Mouse (Mus musculus) liver, embryonic 16.5 days (tissue): ENCODE data around the gene Kansl3. TPM values are rescaled to one million over a fixed set of nuclear protein-coding genes. Genes with fewer than 3 reads are reported as not detected.

Experiments used
- ATAC-seq: fragments of 200-750 bp; cut with Nextera tagmentation; 2 replicates; pipeline ENCODE4 v1.8.0; 2017; ENCODE audit warnings: low read depth, mild to moderate bottlenecking, moderate number of reproducible peaks, moderate library complexity
- H3K27ac ChIP-seq: fragments of 300-500 bp; sonication (generic); 2 replicates; pipeline ENCODE4 v1.5.1; 2014; ENCODE audit warnings: mild to moderate bottlenecking, low read length
- H3K27me3 ChIP-seq: fragments of 300-500 bp; sonication (generic); 2 replicates; pipeline ENCODE4 v1.6.1; 2014; ENCODE audit warnings: low read depth, low read length, mixed read lengths; ENCODE audit not compliant: control insufficient read depth, insufficient read depth
- H3K36me3 ChIP-seq: fragments of 300-500 bp; sonication (generic); 2 replicates; pipeline ENCODE4 v1.6.1; 2014; ENCODE audit warnings: mild to moderate bottlenecking; ENCODE audit not compliant: control insufficient read depth, insufficient read depth
- H3K4me1 ChIP-seq: fragments of 300-500 bp; sonication (generic); 2 replicates; pipeline ENCODE4 v1.6.1; 2014; ENCODE audit warnings: low read depth, low read length, mixed read lengths; ENCODE audit not compliant: control insufficient read depth
- H3K4me2 ChIP-seq: fragments of 300-500 bp; sonication (generic); 2 replicates; pipeline ENCODE4 v1.6.1; 2014; ENCODE audit warnings: low read depth, low read length, mixed read lengths
- H3K4me3 ChIP-seq: fragments of 300-500 bp; sonication (generic); 2 replicates; pipeline ENCODE4 v1.5.1; 2014; ENCODE audit warnings: low read depth, mild to moderate bottlenecking, low read length
- H3K9ac ChIP-seq: fragments of 300-500 bp; sonication (generic); 2 replicates; pipeline ENCODE4 v1.6.1; 2014; ENCODE audit warnings: low read depth, low read length
- H3K9me3 ChIP-seq: fragments of 300-500 bp; sonication (generic); replicated peaks from 2 replicates; pipeline ENCODE4 v1.6.1; 2016; ENCODE audit warnings: low read length; ENCODE audit not compliant: control insufficient read depth
- WGBS: fragments of 180-500 bp; shearing (Covaris S2); extraction: QIAGEN DNeasy Blood & Tissue Kit; methylation state at CpG from one replicate; pipeline ENCODE4 v1.1.7; 2014; ENCODE audit not compliant: insufficient replicate concordance; 5-methylcytosine and 5-hydroxymethylcytosine counted together
- polyA plus RNA-seq: library from polyadenylated mRNA; unstranded; fragments of >200 nt; fragmentation: Nextera tagmentation; extraction: Ambion mirVana; gene quantifications from 2 replicates; pipeline ENCODE4 v1.2.1, GENCODE M21; 2015

Gene Kansl3
- polyA plus RNA-seq, 1 experiment from 2014 or later: 12.2 TPM

DNA sequence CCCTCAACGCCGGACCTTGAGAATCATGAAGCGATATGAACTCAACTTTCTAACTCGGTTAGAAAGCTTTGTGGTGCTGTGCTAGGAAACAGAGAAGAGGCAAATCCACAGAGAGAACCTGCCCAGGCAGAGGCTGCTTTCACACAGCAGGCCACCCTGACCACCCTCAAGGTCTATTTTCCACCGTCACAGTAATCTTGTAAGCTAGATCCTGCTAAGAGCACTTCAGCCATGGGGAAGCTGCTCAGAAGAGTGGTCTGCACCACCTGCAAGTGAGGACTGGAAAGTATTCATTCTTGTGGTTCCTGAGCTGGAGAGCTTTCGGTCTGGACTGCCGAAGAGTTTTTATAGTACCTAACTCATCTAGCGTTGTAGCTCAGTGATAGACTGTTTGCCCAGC lies 66.7 kb downstream of the Kansl3 start:
- no peak for ATAC-seq
- H3K9ac ChIP-seq: no peak overlapping the region
- H3K4me3 ChIP-seq: no peak overlapping the region
- no peaks in the 10 kb centered on the region; the same call in 1 of the 2 replicates for H3K4me1 ChIP-seq
- H3K27ac ChIP-seq: no peak overlapping the region
- H3K36me3 ChIP-seq: no peaks in the 10 kb centered on the region
- WGBS: 66% methylated on average over 8 of the region's 8 CpGs
- no peaks in the 10 kb centered on the region for H3K9me3 ChIP-seq
- no peak overlapping the region for H3K4me2 ChIP-seq
- peaks cover 48% of the 10 kb centered on the region for H3K27me3 ChIP-seq

DNA sequence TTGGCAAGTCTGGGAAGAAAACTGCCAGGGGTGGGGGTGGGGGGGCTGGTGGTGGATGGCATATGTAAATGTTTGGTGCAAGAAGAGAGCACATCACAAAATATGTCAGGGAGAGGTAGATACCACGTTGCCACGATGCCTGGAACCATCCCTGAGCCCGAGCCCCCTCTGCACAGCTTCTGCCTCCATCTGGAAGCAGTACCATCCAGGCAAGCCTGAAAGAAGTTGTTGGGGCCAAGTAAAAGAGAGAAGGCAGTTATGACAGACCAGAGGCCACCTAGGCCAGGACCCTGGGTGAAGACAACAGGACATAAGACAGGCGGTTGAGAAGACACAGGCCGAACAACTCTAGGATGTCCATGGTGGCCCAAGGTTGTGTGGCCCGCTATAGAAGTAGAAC lies 68.5 kb downstream of the Kansl3 start:
- no peak overlapping the region for H3K4me2 ChIP-seq
- no peaks in the 10 kb centered on the region for H3K36me3 ChIP-seq
- no peak overlapping the region for H3K27ac ChIP-seq
- WGBS: 71% methylated on average over 6 of the region's 6 CpGs
- H3K9ac ChIP-seq: no peak overlapping the region
- no peaks in the 10 kb centered on the region for H3K9me3 ChIP-seq
- ATAC-seq: no peak
- no peak overlapping the region for H3K4me3 ChIP-seq
- peaks cover 48% of the 10 kb centered on the region for H3K27me3 ChIP-seq
- no peaks in the 10 kb centered on the region; the same call in 1 of the 2 replicates for H3K4me1 ChIP-seq

DNA sequence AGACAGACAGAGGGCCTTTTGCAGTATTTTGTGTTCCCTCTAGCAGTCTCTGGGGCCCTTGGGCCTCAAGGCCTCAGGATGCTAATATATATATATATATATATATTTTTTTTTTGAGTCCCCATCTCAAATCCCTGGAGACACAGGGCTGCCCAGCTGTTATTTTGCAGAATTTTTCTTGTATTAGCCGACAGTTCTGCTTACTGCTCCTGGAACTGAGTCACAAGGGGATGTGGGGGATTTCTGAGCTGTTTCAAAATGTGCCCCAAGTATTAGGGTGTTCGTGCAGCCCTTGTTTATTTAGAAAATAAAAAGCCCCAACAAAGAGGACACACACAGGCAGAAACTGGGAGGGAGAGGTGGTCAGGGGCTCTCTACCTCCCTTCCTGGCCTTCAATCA lies 69.3 kb downstream of the Kansl3 start:
- Histone ChIP-seq H3K9me3 (no peaks in the 10 kb centered on the region), H3K4me1 (no peaks in the 10 kb centered on the region; the same call in 1 of the 2 replicates), H3K4me3 (no peak overlapping the region), H3K27me3 (peaks cover 48% of the 10 kb centered on the region), H3K27ac (no peak overlapping the region; the same call in 1 of the 2 replicates), H3K36me3 (no peaks in the 10 kb centered on the region), H3K4me2 (no peak overlapping the region), H3K9ac (no peak overlapping the region)
- no peak for ATAC-seq
- WGBS: 34% methylated on average over 2 of the region's 2 CpGs

DNA sequence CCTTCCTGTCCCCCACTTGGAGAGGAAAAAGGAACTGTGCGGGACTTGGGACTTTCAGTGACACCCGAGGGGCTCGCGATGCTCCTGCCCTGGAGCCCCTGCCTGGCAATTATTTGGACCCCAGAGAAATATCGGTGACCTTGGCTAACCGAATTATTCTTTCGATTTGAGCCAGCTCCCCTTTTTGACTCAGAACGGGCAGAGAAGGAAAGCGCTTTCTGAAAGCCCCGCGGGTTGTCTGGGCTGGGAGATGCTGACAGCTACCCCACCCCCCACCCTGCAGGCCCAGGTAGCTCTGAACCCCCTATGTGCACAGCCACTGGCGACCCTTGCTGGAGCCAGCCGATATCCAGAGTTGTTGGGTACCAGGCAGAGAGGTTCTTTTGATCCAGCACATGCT lies 69.9 kb downstream of the Kansl3 start:
- H3K4me3 ChIP-seq: no peak overlapping the region
- peaks cover 45% of the 10 kb centered on the region for H3K27me3 ChIP-seq
- no peak overlapping the region for H3K4me2 ChIP-seq
- no peaks in the 10 kb centered on the region for H3K36me3 ChIP-seq
- no peaks in the 10 kb centered on the region; the same call in 1 of the 2 replicates for H3K4me1 ChIP-seq
- WGBS: 29% methylated on average over 13 of the region's 13 CpGs
- H3K9me3 ChIP-seq: no peaks in the 10 kb centered on the region
- no peak overlapping the region for H3K9ac ChIP-seq
- ATAC-seq: no peak
- no peak overlapping the region for H3K27ac ChIP-seq

DNA sequence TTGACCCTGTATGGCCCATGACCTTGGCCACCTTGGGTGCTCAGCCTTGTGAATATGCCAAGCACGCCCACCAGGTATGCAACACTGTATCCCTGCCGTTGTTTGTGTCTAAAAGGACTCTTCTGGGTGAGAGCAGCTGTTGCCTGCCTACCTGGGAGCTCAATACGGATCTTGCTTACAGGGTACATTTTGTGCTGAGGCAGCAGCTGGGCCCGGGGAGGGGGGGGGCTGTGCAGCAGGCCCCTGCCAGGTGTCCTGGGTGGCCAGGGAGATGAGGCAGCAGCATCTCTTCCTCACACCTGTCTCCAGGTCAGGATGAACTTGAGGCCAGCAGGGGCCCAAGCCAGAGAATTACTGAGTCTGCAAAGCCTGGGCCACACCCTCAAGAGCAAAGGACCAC lies 70.9 kb downstream of the Kansl3 start:
- Histone ChIP-seq H3K4me3 (no peak overlapping the region), H3K9me3 (no peaks in the 10 kb centered on the region), H3K4me1 (no peaks in the 10 kb centered on the region; the same call in 1 of the 2 replicates), H3K27ac (no peak overlapping the region), H3K4me2 (no peak overlapping the region), H3K27me3 (peaks cover 36% of the 10 kb centered on the region), H3K9ac (no peak overlapping the region), H3K36me3 (no peaks in the 10 kb centered on the region)
- ATAC-seq: no peak
- 48% methylated on average over 4 of the region's 4 CpGs for WGBS

DNA sequence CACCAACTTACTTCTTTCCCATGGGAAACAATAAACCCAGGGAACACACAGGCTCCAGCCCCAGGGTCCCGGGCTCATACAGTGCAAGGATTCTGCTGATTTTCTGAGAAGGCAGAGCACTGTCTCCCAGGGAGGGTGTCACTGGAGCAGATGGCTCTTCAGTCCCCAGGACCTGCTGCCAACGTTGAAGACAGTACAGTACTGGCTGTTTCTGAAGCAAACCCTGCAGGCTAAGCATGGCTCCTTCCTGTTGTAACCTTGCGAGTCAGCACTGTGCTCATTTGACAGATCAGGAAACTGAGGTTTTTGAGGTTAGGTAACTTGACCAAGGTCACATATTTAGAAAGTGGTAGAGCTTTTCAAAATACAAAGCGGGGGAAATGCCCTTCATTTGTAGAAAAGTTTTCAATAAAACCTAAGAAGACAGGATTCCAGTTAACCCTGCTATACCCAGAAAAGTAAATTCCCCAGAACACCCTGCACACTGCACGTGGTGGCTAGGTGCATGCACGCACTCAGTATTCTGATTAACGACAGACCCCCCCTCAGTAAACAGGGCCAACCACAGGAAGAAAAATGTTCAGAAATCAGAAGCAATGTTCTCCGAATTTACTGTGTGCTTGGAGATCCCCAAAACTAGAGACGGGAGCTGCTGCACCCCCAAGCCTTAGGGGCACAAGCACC lies 72.4 kb downstream of the Kansl3 start:
- Histone ChIP-seq H3K9ac (no peak overlapping the region), H3K9me3 (no peaks in the 10 kb centered on the region), H3K4me3 (no peak overlapping the region), H3K27ac (no peak overlapping the region), H3K27me3 (peaks cover 33% of the 10 kb centered on the region), H3K4me1 (no peaks in the 10 kb centered on the region), H3K36me3 (no peaks in the 10 kb centered on the region), H3K4me2 (no peak overlapping the region; the same call in 1 of the 2 replicates)
- no peak for ATAC-seq
- 13% methylated on average over 9 of the region's 9 CpGs for WGBS

DNA sequence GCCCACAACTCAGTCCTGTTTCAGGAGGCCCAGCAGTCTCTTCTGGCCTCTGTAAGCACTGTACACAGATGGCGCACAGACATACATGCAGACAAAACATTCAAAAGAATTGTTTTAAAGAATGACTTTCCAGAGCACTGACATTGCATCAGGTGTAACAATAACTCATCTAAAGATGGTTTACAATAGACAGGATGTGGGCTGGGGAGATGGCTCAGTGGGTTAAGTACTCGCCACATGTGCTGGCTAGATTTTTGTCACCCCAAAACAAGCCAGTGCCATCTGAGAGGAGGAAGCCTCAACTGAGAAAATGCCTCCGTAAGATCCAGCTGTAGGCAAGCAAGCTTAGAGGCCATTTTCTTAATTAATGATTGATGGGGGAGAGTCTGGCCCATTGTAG lies 74.6 kb downstream of the Kansl3 start:
- no peak for ATAC-seq
- H3K4me3 ChIP-seq: no peak overlapping the region
- WGBS: 51% methylated on average over 3 of the region's 3 CpGs
- no peaks in the 10 kb centered on the region for H3K4me1 ChIP-seq
- H3K9me3 ChIP-seq: no peaks in the 10 kb centered on the region
- H3K9ac ChIP-seq: no peak overlapping the region
- H3K4me2 ChIP-seq: no peak overlapping the region
- H3K27ac ChIP-seq: no peak overlapping the region
- no peaks in the 10 kb centered on the region for H3K36me3 ChIP-seq
- H3K27me3 ChIP-seq: peaks cover 14% of the 10 kb centered on the region

DNA sequence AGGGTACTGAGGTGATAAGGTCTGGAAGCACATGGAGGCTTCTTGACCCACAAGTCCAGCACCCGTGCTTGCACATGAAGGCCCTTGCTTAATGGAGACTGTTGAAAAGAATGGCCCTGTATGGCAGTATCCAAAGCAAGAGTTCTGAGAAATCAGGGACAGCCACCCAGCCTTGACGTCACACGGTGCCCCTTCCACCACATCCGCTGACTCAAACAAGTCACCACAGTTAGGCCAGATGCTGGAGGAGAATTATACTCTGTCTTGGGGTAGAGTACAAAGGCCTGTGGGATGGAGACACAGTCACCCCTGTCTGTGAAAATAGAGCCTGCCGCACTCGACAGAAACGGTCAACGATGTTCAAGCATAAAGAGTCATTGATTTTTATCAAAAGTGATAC lies 75.5 kb downstream of the Kansl3 start:
- ATAC-seq: no peak
- Histone ChIP-seq H3K27me3 (peaks cover 5% of the 10 kb centered on the region), H3K4me2 (no peak overlapping the region), H3K9ac (no peak overlapping the region), H3K9me3 (no peaks in the 10 kb centered on the region), H3K27ac (no peak overlapping the region), H3K4me3 (no peak overlapping the region), H3K36me3 (no peaks in the 10 kb centered on the region), H3K4me1 (no peaks in the 10 kb centered on the region)
- 81% methylated on average over 8 of the region's 8 CpGs for WGBS
